Mouse (Mus musculus) cerebellum, adult 9-11 months (tissue): ENCODE measurements around the gene Cyp26b1.

ENCODE experiments used
- DNase-seq: peaks from one replicate; pipeline ENCODE4 v3.0.0; 2022

Cyp26b1 gene

DNA sequence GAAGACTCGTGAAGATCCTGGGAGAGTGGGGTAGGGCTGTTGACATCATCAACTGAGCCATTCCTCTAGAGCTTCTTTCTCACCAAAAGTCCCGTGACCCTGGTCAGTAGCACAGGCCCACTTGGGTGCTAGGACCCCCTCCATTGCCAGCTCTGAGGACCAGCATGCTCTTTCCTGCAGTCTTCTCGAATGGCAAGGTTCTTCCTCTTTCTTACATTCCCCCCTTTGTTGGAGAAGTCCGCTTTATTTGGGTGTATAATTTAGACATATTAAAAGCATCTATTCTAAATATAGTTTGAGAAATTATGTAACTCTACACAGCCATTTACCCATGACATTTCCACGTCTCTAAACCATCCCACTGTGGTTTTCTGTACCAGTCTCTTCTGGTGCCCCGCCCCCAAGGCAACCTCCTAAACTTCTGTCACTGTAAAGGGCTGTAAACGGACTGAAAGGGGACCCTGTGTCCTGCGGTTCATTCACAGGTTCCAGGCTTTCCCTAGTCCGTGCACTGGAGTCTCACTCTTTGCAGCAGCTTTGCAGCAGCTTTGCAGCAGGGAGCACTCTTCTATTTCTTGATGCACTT lies 43.8 kb downstream of the Cyp26b1 start:
- DNase-seq, result no peak

DNA sequence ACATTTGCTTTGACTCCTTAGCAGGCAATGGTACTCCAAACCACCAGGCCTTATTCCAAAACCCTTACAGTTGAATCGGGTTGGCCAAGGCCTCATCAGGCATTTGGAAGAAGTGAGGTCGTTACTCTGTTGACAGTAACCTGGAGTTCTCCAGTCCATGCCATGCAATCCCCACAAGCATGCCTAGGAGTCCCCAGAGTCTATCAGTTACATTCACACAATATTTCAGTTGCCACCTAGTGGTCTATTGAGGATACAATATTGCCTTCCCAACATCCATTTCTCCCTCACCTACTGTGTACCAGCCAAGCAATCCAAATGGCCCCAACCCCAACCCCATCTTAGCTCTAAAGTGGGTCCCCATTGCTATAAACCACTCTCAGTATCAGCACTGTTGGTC lies 48.3 kb downstream of the Cyp26b1 start:
- no peak for DNase-seq

DNA sequence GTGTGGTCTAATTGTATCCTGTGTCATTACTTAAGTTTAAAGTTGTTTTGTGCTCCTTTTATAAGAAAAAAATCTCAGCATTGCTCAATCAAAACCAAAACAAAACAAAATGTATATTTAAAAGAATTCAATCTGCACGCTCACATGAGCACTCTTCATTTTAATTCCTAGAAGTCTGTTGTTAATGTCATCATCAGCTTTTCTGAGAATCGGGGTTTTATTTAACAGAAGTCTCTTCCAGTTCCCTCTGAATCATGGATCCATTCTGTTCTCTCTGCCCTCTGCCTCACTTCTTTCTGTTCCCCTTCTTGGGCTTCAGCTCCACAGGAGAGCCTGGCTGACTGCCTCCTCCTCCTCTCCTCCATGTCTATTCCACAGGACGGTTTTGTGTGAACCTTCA lies 49.3 kb downstream of the Cyp26b1 start:
- DNase-seq, result no peak

DNA sequence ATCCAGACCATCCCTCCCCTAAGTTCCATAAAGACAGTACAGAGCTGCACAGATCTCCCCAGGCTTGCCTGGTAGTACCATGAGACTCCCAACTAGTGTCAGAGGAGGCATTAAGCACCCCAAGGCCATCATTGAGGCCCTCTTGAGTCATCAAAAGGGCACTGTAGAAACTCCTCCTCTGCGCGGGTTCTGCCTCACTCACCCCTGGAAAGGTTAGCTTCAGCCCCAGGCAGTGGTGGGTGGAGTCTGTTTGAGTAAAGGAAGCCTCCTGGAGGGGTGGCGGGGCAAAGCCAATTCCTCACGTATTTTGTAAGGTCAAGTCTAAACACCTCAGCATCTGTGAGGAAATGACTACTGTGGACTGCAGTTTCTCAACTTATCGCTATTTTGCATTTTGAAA lies 50.2 kb downstream of the Cyp26b1 start:
- DNase-seq, result no peak

DNA sequence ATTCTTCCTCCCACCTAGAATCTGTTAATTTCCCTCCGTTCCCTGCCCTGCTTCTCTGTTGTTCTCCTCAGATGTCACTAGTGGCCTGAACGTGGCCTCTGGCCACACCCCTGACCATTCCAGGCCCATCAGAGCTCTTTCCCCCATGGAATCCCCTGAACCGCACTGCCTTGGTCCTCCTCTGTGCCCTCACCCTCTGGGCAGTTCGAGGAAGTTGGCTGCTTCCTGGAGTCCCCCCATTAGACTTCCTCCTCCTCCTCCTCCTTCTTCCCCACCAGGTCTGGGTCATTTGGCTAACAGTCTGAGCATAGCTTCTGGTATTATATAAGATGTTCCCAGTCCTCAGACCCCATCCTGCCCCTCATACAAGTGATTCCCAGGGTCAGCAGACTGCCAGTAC lies 53.8 kb downstream of the Cyp26b1 start:
- no peak for DNase-seq

DNA sequence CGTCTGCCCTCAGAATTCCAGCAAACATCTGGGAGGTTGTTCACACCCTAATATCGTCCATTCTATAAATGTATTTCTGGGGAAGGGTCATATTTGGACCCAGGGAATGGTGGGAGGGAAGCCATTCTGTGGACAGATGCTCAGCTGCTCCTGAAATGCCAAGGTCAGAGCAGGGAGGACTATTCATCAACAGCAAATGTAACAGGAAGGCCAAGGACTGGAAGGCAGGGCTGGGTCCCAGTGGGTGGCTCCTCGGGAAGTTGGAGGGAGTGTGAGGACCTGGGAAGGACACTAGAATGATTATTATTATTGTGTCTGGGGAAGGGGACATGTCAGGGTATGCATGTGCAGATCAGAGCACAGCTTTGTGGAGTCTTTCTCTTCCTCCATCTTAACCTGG lies 55.0 kb downstream of the Cyp26b1 start:
- DNase-seq, result no peak

DNA sequence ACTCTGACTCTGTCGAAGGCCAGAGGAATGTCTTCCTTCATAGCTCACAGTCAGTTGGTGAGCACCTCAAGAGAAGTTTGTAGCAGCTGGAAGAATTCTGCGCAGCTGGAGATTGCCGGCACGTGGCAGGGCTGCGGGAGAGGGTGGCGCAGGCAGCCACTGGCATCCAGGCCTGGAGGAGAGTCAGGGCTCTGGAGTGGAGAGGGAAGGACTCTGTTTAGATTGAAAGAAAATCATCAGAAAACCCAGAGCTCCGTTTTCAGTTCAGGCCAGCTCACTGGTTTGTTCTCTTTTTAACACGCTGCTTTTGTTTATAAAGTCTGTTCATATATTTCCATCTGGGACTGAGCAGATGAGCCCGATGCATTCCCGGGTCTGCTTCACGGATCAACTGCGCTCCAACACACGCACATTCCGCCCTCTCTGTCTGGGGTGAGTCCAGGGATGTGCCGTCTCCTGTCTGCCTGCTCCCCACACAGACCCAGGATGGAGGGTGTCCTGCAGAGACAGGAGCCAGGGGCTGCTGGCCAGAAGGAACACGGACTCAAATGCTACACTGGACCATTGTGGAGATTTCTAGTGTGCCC lies 56.0 kb downstream of the Cyp26b1 start:
- no peak for DNase-seq

DNA sequence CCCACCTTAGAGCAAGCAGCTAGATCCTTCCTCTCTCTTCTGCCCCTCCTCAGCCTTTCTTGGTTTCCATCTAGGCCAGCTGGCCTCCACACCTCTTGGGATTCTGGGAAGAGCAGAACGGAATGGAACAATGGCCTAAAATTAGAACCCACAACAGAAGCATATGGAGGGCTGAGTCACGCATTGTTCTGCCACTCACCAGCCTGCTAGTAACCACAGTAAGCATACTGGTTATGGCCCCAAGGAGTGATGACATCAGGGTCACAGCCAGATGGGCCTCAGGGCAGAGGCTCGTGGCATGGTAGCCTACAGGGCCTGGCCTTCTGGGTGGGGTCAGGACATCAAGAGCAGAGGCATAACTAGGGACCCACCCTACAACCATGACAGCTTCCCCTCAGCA lies 58.8 kb downstream of the Cyp26b1 start:
- peak; percentile 2 for DNase-seq

DNA sequence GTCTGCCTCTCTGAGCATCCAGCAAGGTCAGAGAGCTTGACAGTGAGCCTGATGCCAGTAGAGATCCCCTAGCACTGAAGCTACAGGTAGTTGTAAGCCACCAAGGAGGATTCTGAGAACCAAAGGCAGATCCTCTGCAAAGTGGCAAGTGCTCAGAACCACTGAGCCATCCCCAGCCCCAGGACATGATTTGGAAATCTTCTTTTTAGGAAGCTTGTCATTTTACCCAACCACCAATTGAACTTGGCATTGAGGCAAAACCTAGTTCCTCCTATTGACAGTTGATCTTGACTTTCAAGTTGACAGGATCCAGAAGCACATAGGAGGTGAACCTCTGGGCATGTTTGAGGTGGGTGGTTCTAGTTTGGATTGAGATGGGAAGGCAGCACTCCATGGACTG lies 63.8 kb downstream of the Cyp26b1 start:
- DNase-seq, result no peak

DNA sequence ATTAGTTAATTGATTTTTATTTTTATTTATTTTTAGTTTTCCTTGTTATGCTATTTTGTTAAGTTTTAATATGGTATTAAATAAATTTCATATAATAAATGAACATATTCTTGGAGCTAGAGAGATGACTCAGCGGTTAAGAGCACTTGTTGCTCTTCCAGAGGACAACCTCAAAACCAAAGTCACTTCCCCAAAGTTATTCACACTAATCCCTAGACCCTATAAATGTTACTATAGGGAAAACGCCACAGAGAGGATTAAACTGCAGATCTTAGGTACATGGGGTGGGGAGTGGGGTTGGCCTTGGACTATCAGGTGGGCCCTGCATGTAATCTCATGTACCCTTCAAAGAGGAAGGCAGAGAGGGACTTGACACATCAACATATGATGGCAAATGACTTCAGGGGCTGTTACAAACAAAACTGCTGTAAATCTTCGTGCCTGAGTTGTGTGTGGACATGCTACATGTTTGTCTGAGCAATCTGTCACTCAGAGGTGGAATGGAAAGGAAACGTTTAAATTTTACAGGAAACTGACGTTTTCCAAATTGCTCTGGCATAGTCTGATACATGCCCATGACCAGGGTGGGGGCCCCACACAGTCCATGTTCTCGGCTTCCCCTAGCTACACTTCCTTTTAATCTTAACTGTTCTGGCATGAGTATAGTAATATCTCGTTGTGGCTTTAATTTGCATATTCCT lies 68.7 kb downstream of the Cyp26b1 start:
- DNase-seq, result no peak
